Mouse (Mus musculus): ENCODE measurements at regions not wholly inside any gene's neighbourhood (a gene's known extent, or its start where the extent isn't known, plus 50 kb on each side); places are given as distances from the start of the nearest gene placed in this dataset.

GRCm38 (mm10) chr14:111738943-111739342 is 64.0 kb downstream of the Slitrk5 start:
- H3K27ac ChIP-seq, result no peak overlapping the region
- WGBS, result 29% methylated on average over 5 of the region's 5 CpGs
- no peaks in the 10 kb centered on the region for H3K36me3 ChIP-seq (ENCODE audit: insufficient read depth, low read length)
- H3K27me3 ChIP-seq (ENCODE audit: insufficient read depth, low read length), result no peaks in the 10 kb centered on the region
- no peaks in the 10 kb centered on the region for H3K9me3 ChIP-seq (ENCODE audit: low read length)
- TF ChIP-seq CTCF (IDR thresholded peaks at IDR 0.05; ENCODE audit: low read depth), result no peak
- H3K4me2 ChIP-seq (ENCODE audit: low read depth, low read length), result no peak overlapping the region
- H3K4me3 ChIP-seq (ENCODE audit: low read length), result no peak overlapping the region
- ATAC-seq, result no peak
- peak; percentile 2 for DNase-seq (ENCODE audit: low spot score)
- no peak overlapping the region for H3K9ac ChIP-seq (replicated peaks; ENCODE audit: low read length)
- H3K4me1 ChIP-seq (ENCODE audit: insufficient read depth, low read length), result no peaks in the 10 kb centered on the region

- 40% methylated on average over 4 of the region's 4 CpGs for WGBS
- no peaks in the 10 kb centered on the region for H3K27me3 ChIP-seq (ENCODE audit: insufficient read depth, low read length)
- no peak overlapping the region for H3K4me3 ChIP-seq (ENCODE audit: low read length)
- H3K27ac ChIP-seq, result no peak overlapping the region
- no peak overlapping the region for H3K4me2 ChIP-seq (ENCODE audit: low read depth, low read length)
- no peaks in the 10 kb centered on the region for H3K4me1 ChIP-seq (ENCODE audit: insufficient read depth, low read length)
- DNase-seq (ENCODE audit: low spot score) (peak; percentile 71), ATAC-seq (no peak)
- no peaks in the 10 kb centered on the region for H3K36me3 ChIP-seq (ENCODE audit: insufficient read depth, low read length)
- TF ChIP-seq CTCF (IDR thresholded peaks at IDR 0.05; ENCODE audit: low read depth), result no peak
- H3K9me3 ChIP-seq (ENCODE audit: low read length), result no peaks in the 10 kb centered on the region
- no peak overlapping the region for H3K9ac ChIP-seq (replicated peaks; ENCODE audit: low read length)
Observed at GRCm38 (mm10) chr14:111763616-111764015, 88.7 kb downstream of the Slitrk5 start.

DNA sequence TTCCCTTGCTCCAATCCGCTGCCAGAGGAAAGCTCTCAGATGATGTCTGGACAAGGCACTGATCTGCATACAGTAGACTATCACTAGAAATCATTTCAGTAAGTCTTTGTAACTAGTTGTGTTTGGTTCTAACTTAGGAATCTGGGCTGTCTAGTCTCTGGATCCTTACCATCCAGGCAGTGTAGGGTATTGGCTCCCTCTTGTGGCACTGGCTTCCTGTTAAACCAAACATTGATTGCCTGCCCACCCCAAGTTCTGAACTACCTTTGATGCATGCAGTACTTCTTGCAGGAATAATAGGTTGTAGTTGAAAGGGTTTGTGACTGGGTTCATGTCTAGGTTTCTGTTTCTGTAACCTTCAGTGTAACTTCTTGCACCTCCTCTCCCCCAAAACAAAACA is 103.3 kb downstream of the Slitrk5 start:
- no peak for ATAC-seq
- H3K36me3 ChIP-seq (ENCODE audit: insufficient read depth, low read length), result no peaks in the 10 kb centered on the region
- no peaks in the 10 kb centered on the region for H3K9me3 ChIP-seq (ENCODE audit: low read length)
- no peak overlapping the region for H3K4me2 ChIP-seq (ENCODE audit: low read depth, low read length)
- 55% methylated on average over 1 of the region's 1 CpGs for WGBS
- H3K27ac ChIP-seq, result no peak overlapping the region
- H3K27me3 ChIP-seq (ENCODE audit: insufficient read depth, low read length), result no peaks in the 10 kb centered on the region
- DNase-seq (ENCODE audit: low spot score), result peak; percentile 15
- TF ChIP-seq CTCF (IDR thresholded peaks at IDR 0.05; ENCODE audit: low read depth), result peak; percentile 64
- no peak overlapping the region for H3K4me3 ChIP-seq (ENCODE audit: low read length)
- no peak overlapping the region for H3K9ac ChIP-seq (replicated peaks; ENCODE audit: low read length)
- H3K4me1 ChIP-seq (ENCODE audit: insufficient read depth, low read length), result no peaks in the 10 kb centered on the region

- H3K4me2 ChIP-seq (ENCODE audit: low read depth, low read length), result no peak overlapping the region
- H3K9ac ChIP-seq (replicated peaks; ENCODE audit: low read length), result no peak overlapping the region
- ATAC-seq (no peak), DNase-seq (ENCODE audit: low spot score) (no peak)
- no peaks in the 10 kb centered on the region for H3K36me3 ChIP-seq (ENCODE audit: insufficient read depth, low read length)
- WGBS, result 84% methylated on average over 1 of the region's 1 CpGs
- TF ChIP-seq CTCF (IDR thresholded peaks at IDR 0.05; ENCODE audit: low read depth), result no peak
- no peak overlapping the region for H3K27ac ChIP-seq
- H3K4me1 ChIP-seq (ENCODE audit: insufficient read depth, low read length), result no peaks in the 10 kb centered on the region
- H3K9me3 ChIP-seq (ENCODE audit: low read length), result no peaks in the 10 kb centered on the region
- no peak overlapping the region for H3K4me3 ChIP-seq (ENCODE audit: low read length)
- no peaks in the 10 kb centered on the region for H3K27me3 ChIP-seq (ENCODE audit: insufficient read depth, low read length)
Observed at GRCm38 (mm10) chr14:111808025-111808424, 133.1 kb downstream of the Slitrk5 start.

GRCm38 (mm10) chr14:111809871-111810270 is 135.0 kb downstream of the Slitrk5 start:
- DNase-seq (ENCODE audit: low spot score) (peak; percentile 35), ATAC-seq (no peak)
- no peak for TF ChIP-seq CTCF (IDR thresholded peaks at IDR 0.05; ENCODE audit: low read depth)
- Histone ChIP-seq H3K4me2 (ENCODE audit: low read depth, low read length) (no peak overlapping the region), H3K9ac (replicated peaks; ENCODE audit: low read length) (no peak overlapping the region), H3K4me1 (ENCODE audit: insufficient read depth, low read length) (no peaks in the 10 kb centered on the region), H3K36me3 (ENCODE audit: insufficient read depth, low read length) (no peaks in the 10 kb centered on the region), H3K27me3 (ENCODE audit: insufficient read depth, low read length) (no peaks in the 10 kb centered on the region), H3K9me3 (ENCODE audit: low read length) (no peaks in the 10 kb centered on the region), H3K27ac (no peak overlapping the region), H3K4me3 (ENCODE audit: low read length) (no peak overlapping the region)
- 63% methylated on average over 1 of the region's 1 CpGs for WGBS

GRCm38 (mm10) chr14:111822047-111822730 is 147.3 kb downstream of the Slitrk5 start:
- Histone ChIP-seq H3K27me3 (ENCODE audit: insufficient read depth, low read length) (no peaks in the 10 kb centered on the region), H3K4me3 (ENCODE audit: low read length) (no peak overlapping the region), H3K36me3 (ENCODE audit: insufficient read depth, low read length) (no peaks in the 10 kb centered on the region), H3K4me1 (ENCODE audit: insufficient read depth, low read length) (no peaks in the 10 kb centered on the region), H3K27ac (no peak overlapping the region), H3K4me2 (ENCODE audit: low read depth, low read length) (no peak overlapping the region), H3K9ac (replicated peaks; ENCODE audit: low read length) (no peak overlapping the region), H3K9me3 (ENCODE audit: low read length) (no peaks in the 10 kb centered on the region)
- DNase-seq (ENCODE audit: low spot score) (no peak), ATAC-seq (no peak)
- TF ChIP-seq CTCF (IDR thresholded peaks at IDR 0.05; ENCODE audit: low read depth), result no peak
- 62% methylated on average over 2 of the region's 2 CpGs for WGBS
